Mouse (Mus musculus) midbrain, embryonic 16.5 days (tissue): ENCODE measurements around the gene Msi1. TPM values are rescaled to one million over a fixed set of nuclear protein-coding genes. Genes with fewer than 3 reads are reported as not detected.

Experiments
- ATAC-seq: fragments of 200-750 bp; cut with Nextera tagmentation; 2 replicates; pipeline ENCODE4 v1.8.0; 2017; ENCODE audit warnings: moderate TSS enrichment
- H3K27ac ChIP-seq: fragments of 300-500 bp; sonication (generic); 2 replicates; pipeline ENCODE4 v1.5.1; 2014; ENCODE audit warnings: mild to moderate bottlenecking, low read length, mixed read lengths
- H3K27me3 ChIP-seq: fragments of 300-500 bp; sonication (generic); 2 replicates; pipeline ENCODE4 v1.6.1; 2014; ENCODE audit warnings: low read depth, low read length, mixed read lengths; ENCODE audit not compliant: control insufficient read depth, insufficient read depth
- H3K36me3 ChIP-seq: fragments of 300-500 bp; sonication (generic); 2 replicates; pipeline ENCODE4 v1.6.1; 2014; ENCODE audit warnings: mild to moderate bottlenecking, low read length, moderate library complexity, mixed read lengths; ENCODE audit not compliant: control insufficient read depth, insufficient read depth
- H3K4me1 ChIP-seq: fragments of 300-500 bp; sonication (generic); 2 replicates; pipeline ENCODE4 v1.6.1; 2014; ENCODE audit warnings: mild to moderate bottlenecking, low read length, mixed read lengths; ENCODE audit not compliant: control insufficient read depth, insufficient read depth
- H3K4me2 ChIP-seq: fragments of 300-500 bp; sonication (generic); 2 replicates; pipeline ENCODE4 v1.6.1; 2014; ENCODE audit warnings: mild to moderate bottlenecking, low read length, mixed read lengths
- H3K4me3 ChIP-seq: fragments of 300-500 bp; sonication (generic); 2 replicates; pipeline ENCODE4 v1.5.1; 2014; ENCODE audit warnings: low read depth, mild to moderate bottlenecking, low read length, moderate library complexity, mixed read lengths
- H3K9ac ChIP-seq: fragments of 300-500 bp; sonication (generic); 2 replicates; pipeline ENCODE4 v1.6.1; 2014; ENCODE audit warnings: low read depth, low read length, mixed read lengths
- H3K9me3 ChIP-seq: fragments of 300-500 bp; sonication (generic); replicated peaks from 2 replicates; pipeline ENCODE4 v1.6.1; 2014; ENCODE audit warnings: mild to moderate bottlenecking, low read length, mixed read lengths; ENCODE audit not compliant: control insufficient read depth, poor library complexity, severe bottlenecking
- WGBS: fragments of 180-500 bp; shearing (Covaris S2); extraction: QIAGEN DNeasy Blood & Tissue Kit; methylation state at CpG from one replicate; pipeline ENCODE4 v1.1.7; 2014; 5-methylcytosine and 5-hydroxymethylcytosine counted together
- polyA plus RNA-seq: library from polyadenylated mRNA; unstranded; fragments of >200 nt; fragmentation: Nextera tagmentation; extraction: Ambion mirVana; gene quantifications from 2 replicates; pipeline ENCODE4 v1.2.1, GENCODE M21; 2015

Msi1 gene
- polyA plus RNA-seq, 1 experiment from 2014 or later = 47.9 TPM

GRCm38 (mm10) chr5:115498307-115499240 is 69.2 kb downstream of the Msi1 start:
- 64% methylated on average over 9 of the region's 9 CpGs for WGBS
- no peak for ATAC-seq
- no peak overlapping the region for H3K27ac ChIP-seq

DNA sequence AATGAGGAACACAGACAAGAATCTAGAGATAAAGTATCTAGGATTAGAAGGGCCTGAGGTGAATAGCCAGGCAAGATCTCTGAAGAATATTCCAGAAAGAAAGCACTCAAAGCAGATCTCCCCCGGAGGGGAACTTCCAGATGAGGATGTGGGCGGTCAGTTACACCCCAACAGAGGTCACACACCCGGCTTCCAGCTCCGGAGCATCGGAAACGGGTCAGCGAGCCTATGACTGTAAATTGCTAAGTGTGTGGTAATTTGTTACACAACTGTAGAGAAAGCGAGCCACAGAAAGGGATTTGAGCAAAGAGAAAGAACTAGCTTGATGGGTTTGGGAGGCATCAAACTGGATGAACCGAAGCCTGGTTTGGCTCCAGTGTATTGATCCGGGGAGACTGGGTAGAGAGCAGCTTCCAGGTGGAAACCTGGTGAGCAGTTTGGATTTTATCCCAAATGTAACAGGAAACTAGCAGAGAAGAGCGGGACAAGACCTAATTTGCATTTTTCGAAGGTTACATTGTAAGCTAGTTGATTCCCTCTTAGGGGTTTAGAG is 71.1 kb downstream of the Msi1 start:
- no peak overlapping the region for H3K9ac ChIP-seq
- whole genome bisulfite sequencing = 86% methylated on average over 12 of the region's 12 CpGs
- no peaks in the 10 kb centered on the region for H3K36me3 ChIP-seq
- H3K4me2 ChIP-seq = no peak overlapping the region
- no peak overlapping the region for H3K4me3 ChIP-seq
- no peaks in the 10 kb centered on the region for H3K4me1 ChIP-seq
- H3K27ac ChIP-seq = no peak overlapping the region
- ATAC-seq = no peak
- no peaks in the 10 kb centered on the region for H3K27me3 ChIP-seq
- H3K9me3 ChIP-seq = no peaks in the 10 kb centered on the region

More at GRCm38 (mm10) chr5:115498307-115499240, 69.2 kb downstream of the Msi1 start:
- no peaks in the 10 kb centered on the region for H3K9me3 ChIP-seq
- no peaks in the 10 kb centered on the region for H3K36me3 ChIP-seq
- no peak overlapping the region for H3K9ac ChIP-seq
- H3K4me2 ChIP-seq = no peak overlapping the region
- 0 out of 2 replicates have a peak, but pooled peaks cover 2% of the 10 kb centered on the region for H3K4me1 ChIP-seq
- H3K4me3 ChIP-seq = no peak overlapping the region
- H3K27me3 ChIP-seq = no peaks in the 10 kb centered on the region

DNA sequence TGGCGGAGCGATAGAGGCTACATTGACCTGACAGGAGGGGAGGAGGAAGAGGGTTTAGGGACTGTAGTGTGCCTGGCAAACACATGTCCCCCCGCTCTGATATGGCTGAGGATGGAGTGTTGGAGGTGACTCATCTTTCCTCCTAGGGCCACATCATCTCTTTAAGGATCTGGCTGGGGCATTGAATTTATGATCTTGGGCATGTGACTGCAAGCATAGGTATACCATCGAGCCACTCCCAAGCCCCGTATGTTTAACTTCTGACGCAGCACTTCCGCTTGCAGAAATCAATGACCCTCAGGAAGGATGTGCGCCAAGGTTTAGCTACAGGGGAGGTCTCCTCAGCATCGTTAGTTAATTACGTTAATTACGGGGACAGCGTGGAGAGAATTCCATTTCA is 73.6 kb downstream of the Msi1 start:
- Histone ChIP-seq H3K27me3 (no peaks in the 10 kb centered on the region), H3K27ac (no peak overlapping the region), H3K4me3 (no peak overlapping the region), H3K36me3 (no peaks in the 10 kb centered on the region), H3K9ac (no peak overlapping the region), H3K4me2 (no peak overlapping the region), H3K9me3 (no peaks in the 10 kb centered on the region), H3K4me1 (peaks cover 11% of the 10 kb centered on the region)
- ATAC-seq = no peak
- 70% methylated on average over 12 of the region's 12 CpGs for WGBS

Other genes with a start within 250 kb of the Msi1 start
- gene Cabp1, start 235.2 kb upstream of the Msi1 start, polyA plus RNA-seq = 5.2 and 5.3 TPM in 2 replicates
- gene Pop5, start 193.8 kb upstream of the Msi1 start, polyA plus RNA-seq = 86.1 and 92.8 TPM in 2 replicates
- gene Rnf10, start 156.7 kb upstream of the Msi1 start, polyA plus RNA-seq = 172 and 176 TPM in 2 replicates
- gene Coq5, start 149.9 kb upstream of the Msi1 start, polyA plus RNA-seq = 52.8 and 56.1 TPM in 2 replicates
- gene Dynll1, start 128.6 kb upstream of the Msi1 start, polyA plus RNA-seq = 1,084 and 1,126 TPM in 2 replicates
- 118 and 132 TPM in 2 replicates for gene Srsf9, start 102.4 kb upstream of the Msi1 start, polyA plus RNA-seq
- 37.8 and 43.5 TPM in 2 replicates for gene Gatc, start 88.4 kb upstream of the Msi1 start, polyA plus RNA-seq
- 47.9 and 52.6 TPM in 2 replicates for gene Triap1, start 88.4 kb upstream of the Msi1 start, polyA plus RNA-seq
- gene Cox6a1, start 80.6 kb upstream of the Msi1 start, polyA plus RNA-seq = 1,007 and 1,008 TPM in 2 replicates
- gene Pla2g1b, start 36.7 kb downstream of the Msi1 start, polyA plus RNA-seq = not detected in 2 replicates
- gene Sirt4, start 55.1 kb downstream of the Msi1 start, polyA plus RNA-seq = 32.3 and 32.7 TPM in 2 replicates
- 18.3 and 18.5 TPM in 2 replicates for gene Pxn, start 77.1 kb downstream of the Msi1 start, polyA plus RNA-seq
- gene Rplp0, start 129.9 kb downstream of the Msi1 start, polyA plus RNA-seq = 794 and 826 TPM in 2 replicates
- 45.1 and 46.7 TPM in 2 replicates for gene Gcn1l1, start 135.7 kb downstream of the Msi1 start, polyA plus RNA-seq
- 16.5 and 18.5 TPM in 2 replicates for gene Rab35, start 202.3 kb downstream of the Msi1 start, polyA plus RNA-seq